Mouse (Mus musculus) thymus, adult 2 months (tissue): ENCODE data around the gene Olfr67.
"Not testable (repeated sequence)": the region's sequence is repeated elsewhere in the genome, so short reads cannot be mapped to it uniquely, and the experiment has no call there.

Experiments used
- CTCF ChIP-seq: fragments of 200-500 bp; IDR thresholded peaks from 2 replicates; pipeline ENCODE4 v1.5.1; 2012; ENCODE audit warnings: mild to moderate bottlenecking, control low read depth, low read length, moderate library complexity, borderline replicate concordance; ENCODE audit not compliant: control insufficient read depth, poor library complexity, insufficient read depth; ENCODE audit errors: extremely low read depth
- POLR2A ChIP-seq: fragments of 200-500 bp; IDR thresholded peaks from 2 replicates; pipeline ENCODE4 v1.6.1; 2012; ENCODE audit warnings: mild to moderate bottlenecking, low read length, control low read depth, moderate library complexity; ENCODE audit not compliant: control insufficient read depth, poor library complexity, insufficient read depth; ENCODE audit errors: extremely low read depth

DNA sequence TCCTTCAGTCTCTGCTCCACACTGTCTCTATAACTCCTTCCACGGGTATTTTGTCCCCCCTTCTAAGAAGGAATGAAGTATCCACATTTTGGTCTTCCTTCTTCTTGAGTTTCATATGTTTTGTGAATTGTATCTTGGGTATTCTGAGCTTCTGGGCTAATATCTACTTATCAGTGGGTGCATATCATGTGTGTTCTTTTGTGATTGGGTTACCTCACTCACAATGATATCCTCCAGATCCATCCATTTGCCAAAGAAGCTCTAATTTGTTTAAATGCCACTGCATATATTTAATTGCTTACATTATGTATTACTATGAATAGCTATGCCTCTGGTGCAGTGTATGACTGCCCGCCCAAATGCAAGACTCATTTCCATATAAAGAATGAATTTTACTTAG, 16.5 kb upstream of the Olfr67 start:
- not testable (repeated sequence) for TF ChIP-seq CTCF, POLR2A
